Comparison of ENCODE assay signal across 8 mouse cellular contexts in genomic region chr7:30664529-30665200, GRCm38 (mm10). TPM values are rescaled to one million over a fixed set of nuclear protein-coding genes. Genes with fewer than 3 reads are reported as not detected.
A peak's percentile ranks its signal among the peaks of the same experiment; 100 is the strongest.
DNase-seq lines count a peak whose midpoint lies in the region; ATAC-seq and TF ChIP-seq lines count a peak whose summit lies in the region.

Haus5 (minus strand) TSS chr7:30664994.

- peaks cover 31 to 38% of the 10 kb centered on the region in 2 experiments for H3K36me3 ChIP-seq in CH12.LX (replicated peaks in 1 of 2; ENCODE audit: control insufficient read depth in 1 of 2, insufficient read depth in 1 of 2, low read length in 1 of 2)
- peaks cover 26% of the 10 kb centered on the region for H3K36me3 ChIP-seq in forebrain, embryonic 12.5 days (replicated peaks)
- H3K36me3 ChIP-seq in liver, postnatal 0 days (replicated peaks; ENCODE audit: insufficient read depth, low read length), result peaks cover 26% of the 10 kb centered on the region; the same call in 1 of the 2 replicates
- H3K36me3 ChIP-seq in neural tube, embryonic 14.5 days (ENCODE audit: control insufficient read depth, insufficient read depth, low read length), result 0 out of 2 replicates have a peak, but pooled peaks cover 3% of the 10 kb centered on the region

- peak; percentile 94 for ATAC-seq in forebrain, embryonic 12.5 days (ENCODE audit: low FRiP score)
- peak; percentile 98 for ATAC-seq in liver, postnatal 0 days
- peak; percentile 95 for ATAC-seq in neural tube, embryonic 14.5 days (ENCODE audit: low read depth)

- peaks cover 8% of the 10 kb centered on the region for H3K79me2 ChIP-seq in CH12.LX (replicated peaks; ENCODE audit: control insufficient read depth, extremely low read depth, insufficient read depth, poor library complexity, severe bottlenecking)

- DNase-seq in CH12.LX (ENCODE audit: extremely low read depth), result peak; percentile 96
- peak; percentile 92 for DNase-seq in c-Kit-positive CD71-positive TER-119-negative erythroid progenitor cells, embryonic 14.5 days (ENCODE audit: low read depth)
- peak; percentile 93 to 96 for DNase-seq in heart, postnatal 10 days
- DNase-seq in large intestine, adult 2 months (ENCODE audit: low read depth, low spot score), result peak; percentile 77
- DNase-seq in liver, postnatal 0 days, result peak; percentile 96
- peak; percentile 93 for DNase-seq in testis, postnatal 10 days (ENCODE audit: low spot score)

- peak within 1 kb of the TSS; percentile 67 to 97 (median 89) for H3K4me3 ChIP-seq in CH12.LX (replicated peaks in 1 of 3; ENCODE audit: low read depth in 2 of 3, low read length in 2 of 3, poor library complexity in 1 of 3)
- peak within 1 kb of the TSS; percentile 68 for H3K4me3 ChIP-seq in forebrain, embryonic 12.5 days (replicated peaks)
- H3K4me3 ChIP-seq in liver, postnatal 0 days (ENCODE audit: low read depth, low read length), result peak within 1 kb of the TSS; percentile 73
- peak within 1 kb of the TSS; percentile 29 for H3K4me3 ChIP-seq in neural tube, embryonic 14.5 days (ENCODE audit: low read depth, low read length)

- no peak for TF ChIP-seq CTCF in CH12.LX (conservative IDR thresholded peaks at IDR 0.05 in 1 of 2, IDR thresholded peaks at IDR 0.05 in 1 of 2; ENCODE audit: low read depth in 2 of 2, low read length in 2 of 2)
- TF ChIP-seq CTCF in liver, postnatal 0 days (IDR thresholded peaks at IDR 0.05; ENCODE audit: low read depth), result no peak

- in situ Hi-C loops in CH12.LX (cut with MboI; ENCODE audit: low pct_ligation_motif_present, low pct_unique_long_range_greater_than_20kb, low sequenced_read_pairs), result no loop called here

- dilution Hi-C loops in CH12.LX (cut with MboI; ENCODE audit: extremely low pct_ligation_motif_present, extremely low pct_unique_long_range_greater_than_20kb, low sequenced_read_pairs), result no loop called here

- H3K9me3 ChIP-seq in CH12.LX (replicated peaks; ENCODE audit: low read length), result no peaks in the 10 kb centered on the region
- no peaks in the 10 kb centered on the region for H3K9me3 ChIP-seq in forebrain, embryonic 12.5 days
- no peaks in the 10 kb centered on the region for H3K9me3 ChIP-seq in liver, postnatal 0 days (ENCODE audit: low read length)
- H3K9me3 ChIP-seq in neural tube, embryonic 14.5 days (ENCODE audit: control insufficient read depth, low read length), result no peaks in the 10 kb centered on the region

- peaks cover 2% of the 10 kb centered on the region for H3K27me3 ChIP-seq in CH12.LX (replicated peaks)
- H3K27me3 ChIP-seq in forebrain, embryonic 12.5 days, result no peaks in the 10 kb centered on the region
- no peaks in the 10 kb centered on the region for H3K27me3 ChIP-seq in liver, postnatal 0 days (ENCODE audit: insufficient read depth, low read length)
- no peaks in the 10 kb centered on the region for H3K27me3 ChIP-seq in neural tube, embryonic 14.5 days (ENCODE audit: control insufficient read depth, insufficient read depth, low read length)

- H3K4me1 ChIP-seq in CH12.LX (ENCODE audit: control insufficient read depth in 1 of 2, insufficient read depth in 2 of 2), result peaks cover 4 to 15% of the 10 kb centered on the region in 2 experiments; a peak in 3 of 4 replicates
- peaks cover 11% of the 10 kb centered on the region for H3K4me1 ChIP-seq in forebrain, embryonic 12.5 days
- H3K4me1 ChIP-seq in liver, postnatal 0 days (ENCODE audit: insufficient read depth), result peaks cover 9% of the 10 kb centered on the region
- no peaks in the 10 kb centered on the region for H3K4me1 ChIP-seq in neural tube, embryonic 14.5 days (ENCODE audit: control insufficient read depth, insufficient read depth, low read length)

- H3K27ac ChIP-seq in CH12.LX (ENCODE audit: insufficient read depth, low read depth), result no peak within 1 kb of the TSS
- 0 out of 2 replicates have a peak within 1 kb of the TSS, but pooled peaks have one; percentile 19 for H3K27ac ChIP-seq in forebrain, embryonic 12.5 days
- peak within 1 kb of the TSS; percentile 36 for H3K27ac ChIP-seq in liver, postnatal 0 days (ENCODE audit: low read depth)
- H3K27ac ChIP-seq in neural tube, embryonic 14.5 days (ENCODE audit: low read depth, low read length), result peak within 1 kb of the TSS; percentile 16

- TF ChIP-seq RAD21 in CH12.LX (IDR thresholded peaks at IDR 0.05; ENCODE audit: low read depth, low read length), result no peak; the same call in 1 of the 2 replicates

- intact Hi-C loops in heart, postnatal 10 days (cut with DNase I), result loop anchor here (5.0 kb wide), 2 partner anchors 63 to 293 kb away; partner anchors contain the start of genes Tmem147 and Usf2

- peak; percentile 86 for TF ChIP-seq POLR2A in CH12.LX (IDR thresholded peaks at IDR 0.05; ENCODE audit: low read depth, low read length)

- peak within 1 kb of the TSS; percentile 97 for H3K9ac ChIP-seq in CH12.LX (ENCODE audit: insufficient read depth, low read depth)
- H3K9ac ChIP-seq in forebrain, embryonic 12.5 days, result peak within 1 kb of the TSS; percentile 71
- H3K9ac ChIP-seq in liver, postnatal 0 days (replicated peaks), result peak within 1 kb of the TSS; percentile 87
- H3K9ac ChIP-seq in neural tube, embryonic 14.5 days (replicated peaks; ENCODE audit: low read depth, low read length), result peak within 1 kb of the TSS; percentile 8

- TF ChIP-seq EP300 in CH12.LX (IDR thresholded peaks at IDR 0.05; ENCODE audit: low read length), result no peak
- no peak; the same call in 1 of the 2 replicates for TF ChIP-seq EP300 in liver, postnatal 0 days (IDR thresholded peaks at IDR 0.05; ENCODE audit: low read depth)

- peak within 1 kb of the TSS; percentile 100 for H3K4me2 ChIP-seq in CH12.LX (ENCODE audit: insufficient read depth, low read depth, poor library complexity, severe bottlenecking)
- peak within 1 kb of the TSS; percentile 74 for H3K4me2 ChIP-seq in forebrain, embryonic 12.5 days
- H3K4me2 ChIP-seq in liver, postnatal 0 days (ENCODE audit: low read depth, low read length), result peak within 1 kb of the TSS; percentile 96
- H3K4me2 ChIP-seq in neural tube, embryonic 14.5 days (ENCODE audit: low read depth, low read length), result peak within 1 kb of the TSS; percentile 56

- WGBS in forebrain, embryonic 12.5 days, result under 1% methylated on average over 34 of the region's 34 CpGs
- under 1% methylated on average over 34 of the region's 34 CpGs for WGBS in large intestine, adult 2 months
- WGBS in liver, postnatal 0 days (ENCODE audit: insufficient replicate concordance), result 1% methylated on average over 34 of the region's 34 CpGs
- under 1% methylated on average over 34 of the region's 34 CpGs for WGBS in neural tube, embryonic 14.5 days

TF ChIP-seq in CH12.LX, 34 proteins besides CTCF, POLR2A, EP300 and RAD21 (continues in another document):
- TF ChIP-seq PAX5 (IDR thresholded peaks at IDR 0.05; ENCODE audit: low read length) (no peak), MAX (IDR thresholded peaks at IDR 0.05; ENCODE audit: low read length) (no peak), ZNF384 (IDR thresholded peaks at IDR 0.05; ENCODE audit: low read depth, low read length) (no peak), POLR2AphosphoS2 (IDR thresholded peaks at IDR 0.05; ENCODE audit: low read depth, low read length) (no peak), SMC3 (IDR thresholded peaks at IDR 0.05; ENCODE audit: low read depth, low read length) (no peak), MXI1 (IDR thresholded peaks at IDR 0.05; ENCODE audit: low read depth, low read length) (peak; percentile 91), MYC (IDR thresholded peaks at IDR 0.05; ENCODE audit: low read depth, low read length) (no peak), TBP (conservative IDR thresholded peaks at IDR 0.05; ENCODE audit: low read depth, low read length) (peak; percentile 86), SIN3A (IDR thresholded peaks at IDR 0.05; ENCODE audit: low read length) (peak; percentile 99), MAZ (IDR thresholded peaks at IDR 0.05; ENCODE audit: low read depth, low read length) (no peak), NELFE (IDR thresholded peaks at IDR 0.05; ENCODE audit: low read depth, low read length) (peak; percentile 54; the same call in 1 of the 2 replicates), GABPA (IDR thresholded peaks at IDR 0.05; ENCODE audit: insufficient replicate concordance, low read depth, low read length) (no peak), ETS1 (conservative IDR thresholded peaks at IDR 0.05; ENCODE audit: low read depth, low read length) (no peak), NRF1 (IDR thresholded peaks at IDR 0.05; ENCODE audit: low read depth, low read length) (0 out of 2 replicates have a peak, but pooled peaks have one; percentile 30), USF2 (conservative IDR thresholded peaks at IDR 0.05; ENCODE audit: low read depth, low read length) (no peak; the same call in 1 of the 2 replicates), ZC3H11A (IDR thresholded peaks at IDR 0.05; ENCODE audit: low read depth, low read length) (no peak), KAT2A (IDR thresholded peaks at IDR 0.05; ENCODE audit: insufficient replicate concordance, low read length) (peak; percentile 69; the same call in 1 of the 2 replicates), ZMIZ1 (IDR thresholded peaks at IDR 0.05; ENCODE audit: low read depth, low read length) (peak; percentile 41; the same call in 1 of the 2 replicates), CHD2 (IDR thresholded peaks at IDR 0.05; ENCODE audit: low read length) (peak; percentile 97), ZKSCAN1 (IDR thresholded peaks at IDR 0.05; ENCODE audit: borderline replicate concordance, low read depth, low read length) (no peak; the same call in 1 of the 2 replicates), MAFK (IDR thresholded peaks at IDR 0.05; ENCODE audit: insufficient replicate concordance, low read length) (no peak), USF1 (IDR thresholded peaks at IDR 0.05; ENCODE audit: low read depth, low read length) (no peak), UBTF (IDR thresholded peaks at IDR 0.05; ENCODE audit: low read depth, low read length) (no peak), CHD1 (IDR thresholded peaks at IDR 0.05; ENCODE audit: low read depth, low read length) (no peak), JUN (IDR thresholded peaks at IDR 0.05; ENCODE audit: insufficient read depth, low read depth, low read length) (no peak), MEF2A (IDR thresholded peaks at IDR 0.05; ENCODE audit: borderline replicate concordance, low read depth, low read length) (0 out of 2 replicates have a peak, but pooled peaks have one; percentile 25), IRF4 (IDR thresholded peaks at IDR 0.05; ENCODE audit: low read depth, low read length) (no peak)

RNA-seq across cellular contexts. Expression of gene Haus5, which starts in this region (rescaled TPM):
- 45.6 and 47.7 TPM in 2 replicates for total RNA-seq in CH12.LX (2012; rRNA removed)
- total RNA-seq in CH12.LX (2014; rRNA removed), result 32.3 and 38.5 TPM in 2 replicates
- polyA plus RNA-seq in CH12.LX (2012; ENCODE audit: insufficient read length, low read depth), result 50.9 and 52.8 TPM in 2 replicates
- 63.7 and 64.5 TPM in 2 replicates for polyA plus RNA-seq in forebrain, embryonic 12.5 days (2016; fragmentation: Nextera tagmentation; extraction: Ambion mirVana)
- 1 to 10 TPM; 6.7 to 7.7 TPM for total RNA-seq in heart, postnatal 10 days (2021)
- 10.0 and 12.7 TPM in 2 replicates for polyA plus RNA-seq in large intestine, adult 2 months (2012; rRNA removed)
- polyA plus RNA-seq in liver, postnatal 0 days (2015; fragmentation: Nextera tagmentation; extraction: Ambion mirVana), result 11.4 and 13.0 TPM in 2 replicates
- 22.4 and 23.9 TPM in 2 replicates for polyA plus RNA-seq in neural tube, embryonic 14.5 days (2014; fragmentation: Nextera tagmentation; extraction: Ambion mirVana)

Comparison
In these comparisons a context has a peak if more than half of its experiments do, and no peak if none do; other contexts are left out.
1. H3K4me3 ChIP-seq: peak in every context shown above with its lines; median percentile 89 in CH12.LX; 73 in liver, postnatal 0 days; 68 in forebrain, embryonic 12.5 days; 29 in neural tube, embryonic 14.5 days.
2. H3K9ac ChIP-seq: peak in every context shown above with its lines; median percentile 97 in CH12.LX; 87 in liver, postnatal 0 days; 71 in forebrain, embryonic 12.5 days; 8 in neural tube, embryonic 14.5 days.